Mouse (Mus musculus) myocyte (in vitro differentiated cells): ENCODE data around the gene Spata31d1d.

Experiments used
- E2F4 ChIP-seq: IDR thresholded peaks from one replicate; pipeline ENCODE4 v1.6.1; 2011; ENCODE audit warnings: mild to moderate bottlenecking, control low read depth, moderate library complexity; ENCODE audit not compliant: insufficient read depth
- MAX ChIP-seq: IDR thresholded peaks from one replicate; pipeline ENCODE4 v1.6.1; 2011; ENCODE audit warnings: low read depth, mild to moderate bottlenecking, control low read depth
- POLR2A ChIP-seq: IDR thresholded peaks from one replicate; pipeline ENCODE4 v1.6.1; 2011; ENCODE audit warnings: low read depth, mild to moderate bottlenecking, control low read depth, moderate library complexity; ENCODE audit not compliant: insufficient read length

DNA sequence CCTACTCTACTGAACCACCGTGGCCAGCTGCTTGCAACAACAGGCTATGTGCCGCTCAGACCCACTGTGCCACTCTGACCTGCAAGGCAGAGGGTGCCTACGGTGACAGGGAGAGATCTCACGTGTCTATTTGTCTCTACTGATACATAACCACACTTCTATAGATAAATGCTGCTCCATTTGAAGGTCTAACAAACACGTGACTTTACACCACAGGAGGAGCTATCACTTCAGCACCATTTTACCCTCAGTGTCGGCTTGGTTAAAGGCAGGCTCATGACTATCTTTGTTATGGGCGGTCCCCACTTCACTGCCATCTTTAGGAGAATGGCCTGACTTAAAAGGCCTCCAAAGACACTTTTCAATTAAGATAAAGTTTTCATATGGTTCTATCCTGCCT, 48.9 kb downstream of the Spata31d1d start:
- TF ChIP-seq POLR2A (no peak), MAX (no peak), E2F4 (no peak)
